Mouse (Mus musculus): ENCODE results near the gene Glt1d1.
"Not testable (repeated sequence)": the region's sequence is repeated elsewhere in the genome, so short reads cannot be mapped to it uniquely, and the experiment has no call there.

Glt1d1 gene

DNA sequence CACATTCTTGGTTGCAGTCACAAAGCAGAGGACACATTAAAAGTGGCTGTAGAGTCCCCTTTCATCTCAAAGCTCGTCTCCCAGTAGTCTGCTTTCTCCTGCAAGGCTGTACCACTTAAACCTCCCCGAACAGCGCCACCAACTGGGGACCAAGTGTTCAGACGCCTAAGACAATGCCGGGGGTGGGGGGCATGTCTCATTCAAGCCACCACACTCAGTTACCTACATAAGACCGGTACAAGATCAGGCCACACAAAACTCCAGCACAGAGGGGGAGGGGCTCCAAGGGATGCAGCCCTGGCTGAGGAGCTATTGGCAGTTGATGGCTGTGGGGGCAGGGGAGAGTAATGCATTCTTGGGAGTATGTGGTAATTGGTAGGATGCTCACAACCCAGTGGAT is 68.1 kb downstream of the Glt1d1 start:
- DNase-seq = no peak

DNA sequence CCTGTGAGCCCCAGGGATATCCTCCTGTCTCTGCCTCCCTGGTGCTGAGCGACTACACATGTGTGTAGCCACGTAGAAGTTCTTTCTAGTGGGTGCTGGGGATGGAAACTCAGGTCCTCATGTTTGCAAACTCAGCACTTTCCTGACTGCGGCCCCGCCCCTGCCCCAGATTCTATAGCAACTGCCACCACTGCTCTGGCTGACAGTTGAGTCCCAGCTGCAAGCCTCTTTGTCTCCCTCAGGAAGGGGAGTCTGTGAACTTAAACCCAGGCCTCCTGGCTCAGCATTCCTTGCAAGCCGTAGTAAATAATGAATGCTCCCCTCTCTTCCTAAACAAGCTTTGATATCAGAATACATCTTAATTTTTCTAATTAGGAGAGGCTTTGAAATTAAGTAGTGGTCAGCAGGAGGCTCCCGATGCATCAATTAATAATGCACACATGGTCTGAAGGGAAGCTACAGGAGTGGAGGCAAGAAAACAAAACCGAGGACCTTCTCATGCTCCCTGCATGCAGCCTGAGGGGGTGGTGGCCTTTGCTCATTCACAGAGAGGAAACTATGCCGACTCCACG is 71.6 kb downstream of the Glt1d1 start:
- no peak for DNase-seq

DNA sequence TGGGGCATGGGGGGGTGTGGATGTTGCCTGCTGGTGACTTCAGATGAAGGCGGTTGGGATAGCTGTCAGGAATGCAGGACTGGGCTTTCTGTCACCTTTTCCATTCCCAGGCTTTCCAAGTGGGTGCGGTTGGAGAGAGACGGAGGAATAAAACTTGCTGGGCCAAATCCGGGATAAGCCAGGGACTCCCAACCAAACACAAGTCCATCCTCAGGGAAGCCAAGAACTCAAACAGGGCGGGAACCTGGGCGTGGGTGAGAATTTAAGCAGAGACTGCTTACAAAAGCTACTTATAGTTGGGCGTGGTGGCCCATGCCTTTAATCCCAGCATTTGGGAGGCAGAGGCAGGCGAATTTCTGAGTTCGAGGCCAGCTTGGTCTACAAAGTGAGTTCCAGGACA is 73.2 kb downstream of the Glt1d1 start:
- no peak for DNase-seq

DNA sequence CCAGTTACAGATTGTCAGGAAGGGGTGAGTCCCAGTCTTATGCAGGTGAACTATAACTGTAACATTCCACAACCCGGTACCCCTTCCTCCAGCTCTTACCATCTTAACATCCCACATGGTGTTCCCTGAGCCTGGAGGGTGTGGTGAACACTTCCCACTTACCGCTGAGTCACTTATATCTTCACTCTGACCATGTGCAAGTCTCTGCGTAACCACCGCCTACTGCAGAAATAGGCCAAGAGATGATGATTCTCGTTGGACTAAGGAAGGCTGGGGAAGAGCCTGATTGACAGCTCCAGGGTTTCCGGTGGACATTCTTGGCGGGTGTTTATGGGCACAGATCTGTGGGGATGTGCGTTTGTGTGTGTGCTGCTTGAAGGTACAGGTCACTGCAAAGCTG is 73.9 kb downstream of the Glt1d1 start:
- no peak for DNase-seq

DNA sequence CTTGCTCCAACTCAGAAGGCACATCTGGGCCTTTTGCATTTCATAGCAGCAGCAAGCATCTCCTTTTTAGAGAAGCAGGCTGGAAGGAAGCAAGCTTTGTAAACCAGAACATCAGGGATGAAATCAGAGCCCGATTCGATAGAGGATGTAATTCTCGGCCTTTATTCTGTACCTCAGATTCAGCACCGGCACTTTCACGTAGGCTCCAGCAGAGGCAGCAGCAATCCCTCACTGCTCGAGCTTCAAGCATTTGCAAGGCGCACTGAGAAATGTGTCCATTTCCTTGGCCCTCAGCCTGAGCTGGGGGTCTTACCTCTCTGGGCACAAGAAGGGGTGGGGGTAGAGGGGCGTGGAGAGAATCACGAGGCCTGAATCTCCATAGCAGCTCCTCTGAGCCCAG is 76.1 kb downstream of the Glt1d1 start:
- DNase-seq = no peak

DNA sequence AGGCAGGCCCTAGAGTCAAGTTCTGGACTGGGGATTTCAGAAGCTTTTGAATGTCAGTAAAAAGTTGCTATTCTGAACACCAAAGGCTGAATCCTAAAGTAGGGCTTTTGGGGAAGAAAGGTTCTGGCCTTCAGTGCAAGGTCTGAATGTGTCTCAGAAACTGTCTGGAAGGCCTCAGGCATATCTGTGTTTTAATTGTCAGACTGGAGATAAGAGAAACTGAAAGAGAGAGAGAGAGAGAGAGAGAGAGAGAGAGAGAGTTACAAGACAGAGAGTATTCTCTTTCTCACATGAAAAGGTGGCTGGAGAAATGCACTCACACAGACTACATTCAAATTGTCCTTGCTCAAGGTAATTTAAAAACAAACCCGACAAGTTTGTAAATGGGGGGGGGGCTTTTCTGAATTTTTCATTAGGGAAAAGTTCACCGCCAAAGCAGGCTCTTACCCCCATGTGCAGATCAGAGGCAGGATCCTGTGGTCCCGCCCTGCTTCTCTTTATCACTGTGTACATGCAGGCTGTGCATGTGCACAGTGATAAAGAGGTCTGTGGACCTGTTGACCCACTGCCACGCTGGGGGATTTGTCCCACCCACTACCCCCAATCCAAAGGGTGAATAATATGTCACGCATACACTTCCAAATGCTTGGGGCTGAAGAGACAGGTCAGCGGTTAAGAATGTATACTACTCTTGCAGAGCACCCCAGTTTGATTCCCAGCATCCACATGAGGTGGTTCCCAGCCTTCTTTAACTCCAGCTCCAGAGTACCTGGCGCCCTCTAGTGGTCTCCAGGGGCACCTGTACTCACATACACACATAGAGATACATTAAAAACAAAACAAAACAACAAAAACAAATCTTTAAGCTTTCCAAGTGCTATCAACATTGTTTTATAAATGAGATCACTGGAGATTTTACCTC is 83.0 kb downstream of the Glt1d1 start:
- DNase-seq = no peak

DNA sequence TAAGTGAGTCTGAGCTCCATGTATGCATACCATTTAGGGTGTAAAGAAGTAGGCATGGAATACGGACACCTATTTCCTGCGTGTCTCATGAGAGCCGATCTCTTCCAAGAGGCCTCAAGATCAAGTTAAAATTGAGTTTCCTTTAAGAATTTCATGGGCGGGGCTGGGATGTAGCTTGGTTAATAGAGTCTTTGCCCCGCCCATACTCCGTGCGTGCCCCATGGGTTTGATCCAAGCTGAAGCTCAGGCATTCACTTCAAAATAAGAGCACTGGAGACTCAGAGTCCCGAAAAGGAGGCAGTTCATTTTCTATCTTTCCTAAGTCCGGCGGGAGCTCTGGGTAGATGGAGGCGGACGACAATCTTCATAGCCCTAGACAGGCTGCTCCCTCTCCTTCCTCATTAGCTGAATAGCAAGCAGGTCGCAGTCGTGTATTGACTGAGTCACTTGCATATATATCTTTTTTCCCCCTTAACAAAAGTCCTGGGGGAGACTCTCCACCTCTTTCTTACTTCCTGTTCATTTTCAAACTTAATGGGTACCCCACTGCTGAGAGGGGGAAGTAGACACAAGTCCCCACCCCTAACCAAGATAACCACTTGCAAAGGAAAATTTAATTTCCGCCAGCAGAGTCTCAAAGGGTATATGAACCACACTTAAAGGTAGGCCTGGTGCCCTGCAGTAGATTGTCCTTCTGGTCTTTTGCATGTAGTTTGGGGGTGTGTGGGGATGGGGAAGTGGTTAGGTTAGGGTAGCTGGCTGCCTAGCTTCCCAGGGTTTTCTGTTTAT is 88.7 kb downstream of the Glt1d1 start:
- DNase-seq = no peak

DNA sequence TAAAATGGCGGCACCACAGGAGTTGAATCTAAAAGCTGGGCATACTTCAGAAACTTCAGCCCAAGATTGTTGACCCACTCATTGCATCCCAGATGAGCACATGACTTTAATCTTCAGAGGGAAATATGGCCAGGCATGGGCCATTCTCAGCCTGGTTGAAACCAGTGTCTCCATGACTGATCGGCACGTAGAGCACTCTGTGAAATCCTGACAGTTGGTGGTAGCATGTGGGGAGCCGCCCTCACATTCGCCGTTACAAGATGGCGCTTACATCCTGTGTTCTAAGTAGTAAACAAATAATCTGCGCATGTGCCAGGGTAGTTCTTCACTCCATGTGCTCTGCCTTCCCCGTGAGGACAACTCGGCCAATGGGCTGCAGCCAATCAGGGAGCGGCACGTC is 90.1 kb downstream of the Glt1d1 start:
- DNase-seq = not testable (repeated sequence)

DNA sequence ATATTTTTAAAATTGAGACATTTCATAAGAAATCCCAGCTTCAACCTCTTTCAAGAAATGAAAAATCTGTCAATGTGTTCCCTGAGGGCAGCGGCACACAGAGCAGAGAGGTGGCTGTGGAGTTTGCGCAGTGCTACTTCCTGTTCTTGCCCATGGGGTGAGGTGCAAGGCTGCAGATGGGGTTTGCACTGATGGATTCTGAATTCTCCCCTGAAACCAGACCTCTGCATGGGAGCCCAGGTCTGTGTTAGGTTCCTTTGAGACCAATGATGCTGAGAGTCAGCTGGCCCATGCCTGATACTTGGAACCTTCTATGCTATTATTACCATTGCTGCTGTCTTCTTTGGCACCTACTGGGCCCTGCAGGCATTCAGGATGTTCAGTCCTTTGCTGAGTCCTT is 98.3 kb downstream of the Glt1d1 start:
- no peak for DNase-seq

DNA sequence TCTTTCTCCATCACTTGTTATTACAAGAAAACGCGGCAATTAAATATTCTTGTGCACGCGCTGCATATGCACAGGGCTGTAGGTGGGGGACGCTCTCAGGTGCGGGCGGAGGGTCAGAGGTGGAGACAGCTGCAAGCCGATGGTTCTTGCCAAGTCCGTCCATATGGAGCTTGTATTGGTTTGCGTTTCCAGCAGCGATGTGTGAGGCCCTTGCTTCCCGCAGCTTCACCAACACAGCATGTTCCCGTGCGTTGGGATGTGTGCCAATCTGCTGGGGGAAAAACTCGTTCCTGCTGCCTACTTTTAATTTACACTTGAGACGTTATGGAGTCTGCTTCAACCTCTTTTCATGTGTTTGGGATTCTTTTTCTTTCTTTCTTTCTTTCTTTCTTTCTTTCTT is 109.3 kb downstream of the Glt1d1 start:
- no peak for DNase-seq

DNA sequence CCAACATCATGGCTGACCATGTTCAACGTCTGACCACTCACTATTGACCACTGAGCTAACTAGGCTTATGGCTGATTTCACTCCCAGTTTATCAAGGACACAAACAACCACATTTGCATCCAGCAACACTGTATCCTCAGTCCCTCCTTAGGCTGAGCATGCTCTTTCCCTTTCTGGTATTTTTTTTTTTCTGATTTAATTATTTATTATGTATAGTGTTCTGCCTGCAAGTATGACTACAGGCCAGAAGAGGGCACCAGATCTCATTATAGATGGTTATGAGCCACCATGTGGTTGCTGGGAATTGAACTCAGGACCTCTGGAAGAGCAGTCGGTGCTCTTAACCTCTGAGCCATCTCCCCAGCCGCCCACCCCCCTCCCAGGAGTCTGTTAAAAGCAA is 117.5 kb downstream of the Glt1d1 start:
- DNase-seq = not testable (repeated sequence)

DNA sequence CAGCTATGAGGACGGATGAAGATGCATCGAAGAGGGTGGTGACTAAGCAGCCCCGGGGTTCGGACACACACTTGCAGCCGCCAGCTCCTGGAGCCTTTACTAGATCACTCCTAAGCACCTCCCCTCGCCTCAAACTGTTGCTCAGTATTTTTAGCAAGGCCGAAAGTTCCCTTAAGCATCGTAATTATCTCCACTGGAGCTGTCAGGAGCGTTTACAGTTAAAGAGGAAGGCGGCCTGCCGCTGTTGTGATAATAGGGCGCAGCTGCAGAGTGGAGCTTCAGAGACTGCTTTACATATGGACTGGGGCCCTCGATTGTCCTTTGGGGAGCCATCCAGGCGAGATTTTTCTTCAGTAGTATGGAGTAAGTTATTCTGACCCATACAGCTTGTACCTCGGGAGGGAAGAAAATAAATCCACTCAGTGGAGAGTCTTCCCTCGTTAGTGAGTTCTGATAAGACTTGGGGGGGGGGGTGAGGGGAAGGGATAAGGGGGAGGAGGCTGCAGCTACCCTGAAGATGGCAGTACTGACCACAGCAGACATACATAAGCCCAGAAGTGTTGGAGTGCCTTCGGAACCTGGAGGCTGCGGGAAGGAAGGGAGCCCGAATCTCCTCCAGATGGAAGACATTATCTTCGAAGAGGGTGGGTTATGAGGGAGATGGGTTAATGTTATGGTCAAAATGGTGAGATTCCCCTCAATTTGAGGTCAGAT is 119.4 kb downstream of the Glt1d1 start:
- DNase-seq = no peak

DNA sequence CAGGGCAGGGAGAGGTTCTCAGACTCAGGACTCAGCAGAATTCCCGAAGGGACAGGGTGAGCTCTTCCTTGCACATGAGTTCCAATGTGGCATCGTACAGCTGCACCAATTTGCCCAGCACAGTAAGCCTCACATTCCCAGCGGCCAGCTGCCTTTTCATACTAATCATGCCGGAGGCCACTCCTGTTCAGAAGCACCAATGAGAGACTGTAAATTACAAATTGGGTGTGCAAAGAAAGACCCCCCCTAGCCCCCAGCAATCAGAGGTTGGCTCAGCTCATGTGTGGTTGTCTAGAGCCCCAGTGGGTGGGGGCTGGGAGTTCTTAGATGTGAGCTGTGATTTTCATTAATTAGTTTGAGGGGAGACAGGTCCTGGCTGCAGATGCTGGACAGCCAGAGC is 123.5 kb downstream of the Glt1d1 start:
- no peak for DNase-seq

DNA sequence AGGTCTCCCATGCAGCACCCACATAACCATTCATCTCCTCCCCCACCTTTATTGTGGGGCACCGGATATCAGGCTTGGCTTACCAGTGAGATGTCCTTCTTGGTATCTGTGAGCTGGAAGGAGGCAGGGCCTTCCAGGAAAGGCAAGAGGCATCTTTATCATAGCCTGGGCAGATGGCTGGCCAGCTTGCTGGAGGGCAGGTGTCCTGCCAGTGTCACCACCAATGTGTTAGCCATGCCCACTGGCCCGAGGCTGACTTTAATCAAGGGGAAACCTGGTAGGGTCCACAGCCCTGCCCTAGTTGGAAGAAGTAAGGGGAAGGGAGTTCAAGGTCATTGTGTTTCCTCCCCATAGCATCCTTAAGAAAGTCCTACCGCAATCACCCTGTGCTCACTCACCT is 123.9 kb downstream of the Glt1d1 start:
- DNase-seq = no peak

DNA sequence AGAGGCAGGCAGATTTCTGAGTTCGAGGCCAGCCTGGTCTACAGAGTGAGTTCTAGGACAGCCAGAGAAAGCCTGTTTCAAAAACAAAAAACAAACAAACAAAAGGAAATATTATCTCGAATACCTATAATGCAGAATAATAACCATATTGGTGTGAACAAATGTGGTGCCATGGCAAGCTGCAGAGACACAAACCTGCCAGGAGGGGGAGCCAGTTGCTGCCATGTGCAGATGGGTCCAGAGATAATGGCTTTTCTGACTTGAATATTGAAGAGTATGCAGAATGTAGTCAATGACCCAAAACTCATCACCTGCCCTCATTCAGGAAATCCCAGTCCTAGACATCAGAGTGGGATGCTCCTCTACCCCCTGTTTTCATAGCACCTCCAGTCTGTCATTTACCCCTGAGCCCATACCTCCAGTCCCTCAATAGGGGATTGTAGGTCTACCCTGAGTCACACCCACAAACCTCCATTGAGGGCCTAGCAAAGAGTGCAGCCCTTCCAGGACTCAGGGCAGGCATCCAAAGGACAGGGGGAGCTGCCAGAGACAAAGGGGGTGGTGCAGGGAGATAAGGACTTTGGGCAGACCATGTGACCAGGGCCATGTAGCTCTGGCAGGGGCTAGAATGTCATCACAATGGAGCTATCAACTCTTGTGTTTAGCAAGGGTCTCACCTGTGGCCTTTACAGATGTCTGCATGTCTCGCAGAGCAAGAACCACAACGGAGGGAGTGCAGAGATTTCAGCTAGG is 124.8 kb downstream of the Glt1d1 start:
- no peak for DNase-seq

DNA sequence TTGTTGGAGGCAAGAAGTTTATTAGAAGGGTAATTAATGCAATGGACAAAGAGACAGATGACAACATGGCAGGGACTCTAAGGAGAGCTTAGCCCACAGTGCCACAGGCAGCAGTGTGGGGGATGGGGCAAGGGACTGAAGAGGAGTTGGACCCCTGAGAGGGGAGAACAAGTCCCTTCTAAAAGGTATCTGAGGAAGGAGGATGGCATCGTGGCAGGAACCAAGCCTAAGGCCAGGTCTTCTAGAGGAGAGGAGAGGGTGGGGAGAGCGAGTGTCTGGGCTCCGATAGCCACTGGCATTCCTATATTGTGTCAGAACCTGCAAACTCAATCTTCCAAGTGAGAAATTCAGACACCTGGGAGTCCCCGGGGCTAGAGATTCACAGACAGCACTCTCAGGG is 126.5 kb downstream of the Glt1d1 start:
- DNase-seq = no peak
